Mouse (Mus musculus): ENCODE measurements around the gene Gm765.

The Gm765 gene

GRCm38 (mm10) chr6:98342654-98343053, at the start of gene Gm765:
Gm765 (minus strand) TSS chr6:98342754.
- no peak for DNase-seq (ENCODE audit: low spot score in 2 of 2)

- peak; percentile 47 to 60 for DNase-seq (ENCODE audit: low spot score in 2 of 2)
These were observed 42.9 kb upstream of the Gm765 start for GRCm38 (mm10) chr6:98385487-98385886.

DNA sequence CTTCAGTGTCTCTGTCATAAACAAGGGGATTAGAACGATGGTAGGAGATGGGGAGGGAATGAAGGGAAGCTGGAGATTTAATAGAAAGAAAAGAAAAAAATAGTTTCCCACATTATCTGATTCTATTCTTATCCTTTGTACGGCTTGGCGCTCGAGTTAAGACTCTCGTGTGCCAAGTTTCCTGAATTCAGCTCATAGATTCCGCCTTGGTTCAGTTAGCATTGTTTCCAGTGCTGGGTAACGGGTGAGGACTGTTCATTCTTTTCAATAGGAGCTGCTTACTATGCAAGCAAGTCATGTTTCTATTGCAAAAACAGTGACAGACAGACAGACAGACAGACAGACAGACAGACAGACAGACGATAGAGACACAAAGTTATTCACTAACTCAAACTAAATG, 41.9 kb upstream of the Gm765 start:
- no peak for DNase-seq (ENCODE audit: low spot score in 2 of 2)

DNA sequence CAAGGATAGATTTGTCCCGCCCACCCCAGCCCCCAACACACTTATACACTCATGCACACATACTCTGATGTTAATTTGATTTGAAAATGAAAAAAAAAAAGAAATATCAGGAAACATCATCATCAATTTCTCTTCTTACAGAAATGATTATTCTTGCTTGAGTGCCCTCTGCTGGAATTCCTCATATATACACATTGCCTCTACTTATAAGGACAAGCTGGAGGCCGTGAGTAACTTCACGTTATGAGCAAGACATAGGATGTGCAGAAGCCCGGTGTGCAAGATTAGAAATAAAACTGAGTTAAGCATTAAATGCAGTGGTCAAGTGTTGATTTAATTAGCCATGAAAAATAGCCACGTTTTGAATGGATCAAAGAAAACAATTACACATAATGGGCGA, 40.9 kb upstream of the Gm765 start:
- peak in 1 of 2 experiments; percentile 69 for DNase-seq (ENCODE audit: low spot score in 2 of 2)

- peak in 1 of 2 experiments; percentile 50 for DNase-seq (ENCODE audit: low spot score in 2 of 2)
These were observed 23.6 kb upstream of the Gm765 start for GRCm38 (mm10) chr6:98366199-98366598.

DNA sequence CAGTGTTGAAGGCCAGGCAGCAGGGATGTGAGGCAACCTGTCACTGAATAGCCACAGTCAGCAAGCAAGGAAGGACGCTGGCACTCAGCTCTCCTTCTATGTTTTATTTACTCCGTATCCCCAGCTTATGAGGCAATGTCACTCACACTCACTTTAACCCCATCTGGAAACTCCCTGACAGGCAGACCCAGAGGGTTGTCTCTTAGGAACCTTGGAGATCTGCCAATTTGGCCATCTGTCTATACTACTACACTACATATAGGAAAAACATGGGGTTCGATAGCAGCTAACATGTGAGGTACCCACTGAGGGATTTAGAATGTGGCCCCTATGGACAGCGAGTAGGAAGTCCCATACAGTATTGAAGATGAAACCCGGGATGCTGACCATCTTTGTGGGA, 12.7 kb upstream of the Gm765 start:
- no peak for DNase-seq (ENCODE audit: low spot score in 2 of 2)

DNA sequence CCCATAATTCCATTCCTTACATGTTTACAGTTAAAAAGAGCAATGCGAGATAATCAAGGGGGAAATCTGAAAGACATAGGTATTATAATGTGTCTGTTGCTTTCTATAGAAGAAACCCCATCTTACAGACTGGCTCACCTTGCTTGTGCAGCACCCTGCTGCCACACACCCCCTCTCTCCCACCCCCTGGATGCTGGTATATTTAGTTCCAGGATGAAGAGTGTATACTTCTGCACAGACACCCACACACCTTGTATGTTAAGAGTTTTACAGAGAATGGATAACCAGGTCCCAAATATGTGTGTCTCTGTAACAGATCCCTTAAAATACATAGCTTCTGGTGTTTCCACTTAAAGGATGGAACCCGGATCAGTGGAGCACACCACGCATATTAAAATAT, 10.7 kb upstream of the Gm765 start:
- no peak for DNase-seq (ENCODE audit: low spot score in 2 of 2)

- no peak for DNase-seq (ENCODE audit: low spot score in 2 of 2)
These were observed 9.8 kb downstream of the Gm765 start for GRCm38 (mm10) chr6:98332714-98333113.

DNA sequence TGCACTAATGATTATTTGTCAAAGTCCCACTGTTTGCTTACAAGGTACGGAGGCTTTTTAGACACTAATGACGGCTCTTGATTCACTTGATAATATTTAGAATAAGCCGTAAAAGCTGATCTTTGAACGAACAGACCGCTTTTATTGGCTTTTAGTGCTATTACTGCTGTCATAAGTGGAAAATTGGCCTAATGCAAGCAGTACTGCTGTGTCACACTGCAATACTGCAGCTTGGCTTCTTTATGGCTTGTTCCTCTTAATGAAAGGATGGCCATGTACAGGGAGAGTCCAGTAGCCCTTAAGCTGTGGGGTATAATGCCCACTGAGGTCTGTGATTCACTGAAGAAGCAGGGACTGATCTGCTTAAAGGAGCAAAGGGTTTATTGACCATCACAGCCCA, 30.9 kb downstream of the Gm765 start:
- DNase-seq (ENCODE audit: low spot score in 2 of 2): no peak

GRCm38 (mm10) chr6:98307647-98308046, 34.9 kb downstream of the Gm765 start:
- no peak for DNase-seq (ENCODE audit: low spot score in 2 of 2)

GRCm38 (mm10) chr6:98307159-98307558, 35.4 kb downstream of the Gm765 start:
- no peak for DNase-seq (ENCODE audit: low spot score in 2 of 2)

- no peak for DNase-seq (ENCODE audit: low spot score in 2 of 2)
These were observed 50.5 kb downstream of the Gm765 start for GRCm38 (mm10) chr6:98292064-98292463.

DNA sequence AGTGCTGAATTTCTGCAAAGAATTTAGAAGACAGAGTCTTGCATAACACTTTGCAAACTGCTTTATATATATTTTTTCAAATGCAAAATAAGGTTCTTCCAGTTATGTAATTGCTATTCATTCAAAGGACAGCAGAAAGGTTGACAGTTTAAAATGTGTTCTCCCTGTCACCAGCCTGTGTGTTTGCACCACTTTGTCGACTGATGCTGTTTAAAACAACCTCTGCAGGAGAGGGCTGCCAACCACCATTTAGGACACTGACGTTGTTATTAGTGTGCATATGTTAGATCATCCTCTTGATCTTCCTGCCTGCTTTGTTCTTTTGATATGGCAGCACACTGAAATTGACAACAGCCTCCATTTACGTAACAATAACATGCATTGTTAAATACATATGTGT, 54.2 kb downstream of the Gm765 start:
- peak in 1 of 2 experiments; percentile 48 for DNase-seq (ENCODE audit: low spot score in 2 of 2)

DNA sequence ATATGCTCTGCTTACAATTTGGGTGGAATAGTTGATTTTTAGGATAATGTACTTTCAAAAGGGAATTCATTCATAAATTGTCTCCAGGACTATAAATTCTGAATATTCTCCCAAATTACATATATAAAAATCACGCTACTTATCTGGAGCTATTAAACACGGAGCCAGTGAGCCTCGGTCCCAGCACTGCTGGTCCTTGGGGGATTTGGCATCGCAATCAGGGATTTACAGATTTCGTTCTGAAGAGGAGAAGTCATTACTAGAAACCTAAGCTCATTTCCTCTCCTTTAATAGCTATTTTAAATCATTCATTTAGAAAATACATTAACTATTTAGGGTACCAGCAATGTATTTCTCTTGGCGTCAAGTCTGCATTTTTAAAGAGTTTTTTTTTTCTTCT, 55.0 kb downstream of the Gm765 start:
- DNase-seq (ENCODE audit: low spot score in 2 of 2): no peak

GRCm38 (mm10) chr6:98285190-98285589, 57.4 kb downstream of the Gm765 start:
- peak in 1 of 2 experiments; percentile 20 for DNase-seq (ENCODE audit: low spot score in 2 of 2)

- DNase-seq (ENCODE audit: low spot score in 2 of 2): no peak
These were observed 59.8 kb downstream of the Gm765 start for GRCm38 (mm10) chr6:98282791-98283190.

GRCm38 (mm10) chr6:98271553-98271952, 71.0 kb downstream of the Gm765 start:
- peak in 1 of 2 experiments; percentile 35 for DNase-seq (ENCODE audit: low spot score in 2 of 2)

DNA sequence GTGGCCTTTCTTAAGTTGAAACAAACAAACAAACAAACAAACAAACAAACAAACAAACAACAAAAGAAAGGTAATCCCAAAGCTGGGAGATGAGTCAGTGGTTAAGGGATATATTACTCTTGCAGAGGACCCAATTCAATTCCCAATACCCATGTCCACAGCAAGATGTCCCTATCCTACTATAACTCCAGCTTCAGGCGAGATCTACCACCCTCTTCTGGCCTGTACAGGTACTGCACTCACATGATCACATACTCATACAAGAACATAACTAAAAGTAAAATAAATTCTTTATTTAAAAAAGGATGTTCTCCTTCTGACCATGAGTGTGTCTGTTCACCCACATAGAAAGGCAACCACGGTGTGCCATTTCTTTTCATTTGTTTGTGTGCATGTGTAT, 79.6 kb downstream of the Gm765 start:
- no peak for DNase-seq (ENCODE audit: low spot score in 2 of 2)

DNA sequence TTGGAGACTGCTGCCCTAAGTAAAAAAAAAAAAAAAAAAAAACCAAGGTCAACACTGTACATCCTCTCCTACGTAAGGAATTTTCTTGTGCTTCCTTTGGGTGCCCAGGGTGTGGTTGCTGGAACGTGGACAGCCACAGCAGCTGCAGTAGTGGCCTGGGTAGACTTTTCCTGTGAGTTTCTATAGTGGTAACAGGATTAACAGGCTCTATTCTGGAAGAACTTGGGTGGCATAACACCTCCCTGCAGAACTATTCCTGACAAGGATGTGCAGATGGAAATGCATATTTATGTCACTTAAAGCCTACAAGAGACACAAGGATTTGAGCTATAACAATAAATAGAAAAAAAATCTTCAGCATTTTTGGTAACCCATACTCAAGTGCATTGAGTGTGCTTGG, 83.5 kb downstream of the Gm765 start:
- DNase-seq (ENCODE audit: low spot score in 2 of 2): peak; percentile 76 to 78

DNA sequence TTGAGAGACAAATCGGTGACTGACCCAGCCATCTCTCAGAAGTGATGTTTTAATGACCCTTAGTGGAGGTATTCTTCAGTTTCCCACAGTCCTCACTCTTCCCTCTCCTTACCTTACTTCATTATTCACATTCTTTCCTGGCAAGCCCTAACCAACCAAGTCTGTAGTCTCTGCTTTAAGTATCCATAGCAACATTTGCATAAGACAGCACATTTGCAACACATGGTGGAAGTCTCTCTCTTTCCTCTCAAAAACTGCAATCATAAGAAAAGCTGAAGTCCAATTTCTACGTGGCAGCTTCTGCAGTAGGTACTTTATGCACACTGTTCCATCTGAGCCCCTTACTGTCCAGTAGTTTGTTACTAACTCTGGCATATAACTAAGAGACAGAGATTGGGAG, 96.1 kb downstream of the Gm765 start:
- DNase-seq (ENCODE audit: low spot score in 2 of 2): peak in 1 of 2 experiments; percentile 23

DNA sequence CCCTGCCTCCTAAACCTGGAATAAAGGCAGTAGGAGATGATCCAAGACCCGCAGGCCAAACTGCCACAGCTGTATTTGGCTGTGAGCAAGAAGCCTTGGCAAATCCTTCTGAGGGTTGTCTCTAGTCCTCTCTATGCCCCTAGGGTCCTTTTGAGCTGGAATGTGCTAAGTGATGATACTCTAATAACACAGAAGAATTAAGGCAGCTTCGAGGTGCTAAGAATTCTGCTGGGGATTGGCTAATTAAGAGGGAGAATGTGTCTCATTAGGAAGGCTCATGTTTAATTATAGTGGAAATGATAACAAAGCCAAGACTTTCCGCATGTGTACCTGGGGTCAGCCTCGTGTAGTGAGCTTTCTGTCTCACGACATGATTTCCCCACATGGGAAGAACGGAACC, 99.4 kb downstream of the Gm765 start:
- DNase-seq (ENCODE audit: low spot score in 2 of 2): no peak

GRCm38 (mm10) chr6:98240561-98241272, 101.8 kb downstream of the Gm765 start:
- peak; percentile 28 to 59 for DNase-seq (ENCODE audit: low spot score in 2 of 2)

- no peak for DNase-seq (ENCODE audit: low spot score in 2 of 2)
These were observed 108.5 kb downstream of the Gm765 start for GRCm38 (mm10) chr6:98234097-98234496.

GRCm38 (mm10) chr6:98223923-98224322, 118.6 kb downstream of the Gm765 start:
- DNase-seq (ENCODE audit: low spot score in 2 of 2): no peak
